Mouse (Mus musculus) ovary, postnatal 10 days (tissue): ENCODE data around the gene Gata3.
A peak's percentile ranks its signal among the peaks of the same experiment; 100 is the strongest.

ENCODE experiments used
- DNase-seq: peaks from one replicate; pipeline ENCODE4 v3.0.0; 2022; ENCODE audit warnings: low spot score

Gata3 gene

GRCm38 (mm10) chr2:9886031-9886430, 3.8 kb downstream of the Gata3 start:
- DNase-seq, result no peak

DNA sequence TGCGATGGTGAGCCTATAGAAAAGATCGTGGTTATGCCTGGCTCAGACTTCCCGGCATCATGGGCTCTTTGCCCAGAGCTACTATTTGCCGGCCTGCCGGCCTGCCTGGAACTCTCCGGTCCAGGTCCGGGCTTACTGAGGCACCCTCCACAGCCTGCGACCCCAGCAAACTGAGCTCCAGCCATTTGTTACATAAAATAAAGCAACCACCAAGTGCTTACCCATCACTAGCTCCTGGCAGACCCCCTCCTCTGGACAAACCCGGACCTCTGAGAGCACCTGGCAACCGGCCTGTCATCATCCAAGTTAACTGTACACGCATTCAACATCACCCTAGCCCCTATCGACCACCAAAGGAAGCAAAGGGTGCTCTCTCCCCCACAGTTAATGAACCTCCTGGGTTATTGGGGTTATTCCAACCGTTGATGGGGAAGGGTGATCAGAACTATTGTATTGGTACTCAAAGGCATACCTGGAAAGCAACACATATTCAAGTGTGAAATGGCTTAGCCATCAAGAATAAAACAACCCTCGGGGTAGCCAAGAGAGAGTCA, 4.5 kb downstream of the Gata3 start:
- DNase-seq, result no peak

- DNase-seq, result no peak
Observed at GRCm38 (mm10) chr2:9884533-9885216, 5.2 kb downstream of the Gata3 start.

GRCm38 (mm10) chr2:9883803-9884532, 5.9 kb downstream of the Gata3 start:
- DNase-seq, result no peak

- DNase-seq, result no peak
Observed at GRCm38 (mm10) chr2:9882926-9883802, 6.7 kb downstream of the Gata3 start.

GRCm38 (mm10) chr2:9882371-9882925, 7.4 kb downstream of the Gata3 start:
- DNase-seq, result no peak

DNA sequence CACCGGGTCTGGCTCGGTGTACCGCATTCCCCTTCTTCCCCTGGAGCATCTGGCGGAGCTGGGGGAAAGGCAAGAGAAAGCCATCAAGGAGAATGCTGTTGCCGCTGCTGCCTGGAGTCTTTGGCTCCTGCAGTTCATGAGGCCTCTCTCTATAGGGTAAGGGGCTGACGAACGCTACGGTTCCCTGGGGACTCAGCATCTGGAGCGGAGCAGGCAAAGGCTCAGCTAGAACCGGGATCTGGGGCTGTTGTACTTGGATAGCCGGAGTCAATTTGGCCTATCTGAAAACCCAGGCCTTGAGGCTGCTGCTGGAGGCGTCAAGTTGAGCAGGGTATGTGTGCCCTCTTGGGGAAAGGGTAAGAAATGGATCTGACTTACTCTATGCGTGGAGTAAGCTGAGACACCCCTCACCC, 8.2 kb downstream of the Gata3 start:
- DNase-seq, result no peak

- no peak for DNase-seq
Observed at GRCm38 (mm10) chr2:9881051-9881591, 8.7 kb downstream of the Gata3 start, which contains the start of gene 4930412O13Rik. Gene 4930412O13Rik (plus strand): TSS chr2:9881252.

DNA sequence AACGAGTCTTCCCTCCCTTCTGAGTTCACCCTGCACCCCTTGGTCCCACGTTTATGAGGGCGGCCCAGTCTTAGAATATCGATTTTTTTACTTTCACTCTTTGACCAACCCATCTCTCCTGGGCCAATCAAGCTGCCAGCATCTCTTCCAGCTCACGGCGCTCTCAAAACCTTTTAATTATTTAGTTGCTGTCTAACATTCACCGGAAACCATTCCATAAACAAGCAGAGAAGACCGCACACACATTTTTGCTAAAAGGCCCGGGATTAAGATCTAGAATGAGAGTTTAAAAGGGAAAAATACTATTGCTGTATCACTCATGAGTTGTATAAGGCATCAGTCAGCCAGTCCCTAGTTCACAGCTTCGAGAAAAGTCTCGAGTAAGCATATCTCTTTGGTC, 9.6 kb downstream of the Gata3 start:
- no peak for DNase-seq

DNA sequence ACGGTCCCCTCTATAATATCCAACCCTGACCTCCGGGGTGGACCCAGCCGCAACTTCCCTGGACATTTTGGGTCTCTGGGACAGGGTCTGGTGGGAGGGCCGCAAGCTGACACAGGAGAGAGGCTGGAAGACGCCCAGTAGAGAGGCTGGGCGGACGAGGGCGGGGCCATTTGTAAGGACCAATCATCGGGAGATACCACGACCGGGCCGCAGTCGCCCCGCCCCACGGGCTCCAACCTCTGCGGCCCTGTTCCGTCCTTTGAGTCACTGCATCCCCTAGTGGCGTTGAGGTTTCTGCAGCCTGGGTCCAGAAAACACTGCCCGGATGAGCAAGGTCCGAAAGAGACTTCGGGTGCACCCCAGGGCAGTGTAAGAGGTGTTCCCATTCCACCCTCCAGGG, 10.3 kb downstream of the Gata3 start:
- peak; percentile 67 for DNase-seq

DNA sequence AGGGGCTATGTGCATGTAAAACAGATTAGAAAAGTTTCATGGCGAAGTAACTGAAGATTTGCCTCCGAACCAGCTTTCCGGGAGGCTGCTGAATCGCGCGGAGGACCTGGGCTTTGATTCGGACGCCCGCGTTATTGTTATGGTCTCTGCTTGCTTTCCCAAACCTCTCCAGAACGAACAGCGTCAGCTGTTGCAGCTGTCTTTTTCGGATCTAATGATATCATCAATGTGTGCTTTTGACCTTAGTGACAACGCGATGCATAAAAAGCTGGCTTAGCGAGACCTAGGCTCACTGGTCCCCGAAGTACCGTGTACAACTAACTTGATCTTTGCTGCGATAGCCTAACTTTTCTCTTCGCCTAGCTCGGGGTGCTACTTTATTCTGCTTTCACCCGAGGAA, 10.7 kb downstream of the Gata3 start:
- no peak for DNase-seq

- no peak for DNase-seq
Observed at GRCm38 (mm10) chr2:9878564-9879081, 11.2 kb downstream of the Gata3 start.

DNA sequence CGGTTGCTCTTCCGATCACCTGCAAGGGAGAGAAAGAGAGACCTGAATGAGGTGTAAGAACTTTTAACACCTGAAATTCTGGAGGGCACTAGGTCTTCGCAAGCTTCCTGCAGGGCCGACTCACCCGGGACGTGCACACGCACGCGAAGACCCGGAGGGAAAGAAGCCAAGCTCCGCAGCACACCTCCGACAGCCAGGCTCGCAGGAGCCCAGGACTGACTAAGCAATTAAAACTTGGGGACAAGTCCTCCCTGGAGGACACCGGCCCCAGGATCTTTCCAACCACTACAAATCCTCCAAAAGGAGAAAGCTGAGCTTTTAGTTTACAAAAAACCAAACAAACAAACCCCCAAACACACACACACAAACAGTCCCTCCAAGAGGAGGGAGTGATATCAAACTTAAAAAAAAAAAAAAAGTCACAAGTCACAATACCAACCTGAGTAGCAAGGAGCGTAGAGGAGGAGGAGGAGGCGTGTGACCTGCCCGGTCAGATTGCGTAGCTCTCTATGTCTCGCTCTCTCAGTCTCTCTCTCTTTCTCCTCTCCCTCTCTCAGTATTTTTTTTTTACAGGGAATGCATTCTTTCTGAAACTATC, 11.8 kb downstream of the Gata3 start:
- no peak for DNase-seq

- DNase-seq, result no peak
Observed at GRCm38 (mm10) chr2:9877326-9877690, 12.5 kb downstream of the Gata3 start.

DNA sequence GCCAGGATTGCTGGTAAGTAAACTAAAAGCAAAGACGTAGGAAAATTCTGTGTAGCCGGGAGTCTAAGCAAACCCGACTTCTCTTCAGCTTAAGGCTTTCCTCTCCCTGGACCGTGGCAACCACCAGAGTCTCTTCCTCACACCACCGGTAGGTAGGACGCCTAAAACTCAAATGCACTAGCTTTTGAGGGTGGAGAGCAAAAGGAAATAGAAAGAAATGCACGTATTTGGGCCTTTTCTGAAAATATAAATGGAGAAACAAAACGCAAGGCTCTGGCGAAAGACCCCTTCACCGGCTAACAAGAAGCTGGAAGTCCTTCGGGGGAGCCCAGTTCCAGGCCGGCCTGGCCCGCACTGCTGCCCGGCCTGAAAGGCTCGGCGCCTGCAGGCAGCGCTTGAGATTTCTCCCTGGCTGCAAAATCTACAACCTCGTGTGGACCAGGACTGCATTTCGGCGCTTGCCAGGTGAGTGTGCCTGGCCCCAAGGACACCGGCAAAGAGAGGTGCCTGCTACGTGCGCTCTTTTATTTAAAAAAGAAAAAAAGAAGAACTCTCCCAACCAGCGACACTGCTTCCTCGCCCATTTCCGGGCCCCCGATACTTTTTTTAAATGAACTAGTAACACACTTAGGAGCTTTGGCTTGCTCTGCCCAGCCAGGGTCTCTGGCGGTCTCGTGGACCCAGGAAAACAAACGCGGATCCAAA, 13.1 kb downstream of the Gata3 start:
- no peak for DNase-seq

DNA sequence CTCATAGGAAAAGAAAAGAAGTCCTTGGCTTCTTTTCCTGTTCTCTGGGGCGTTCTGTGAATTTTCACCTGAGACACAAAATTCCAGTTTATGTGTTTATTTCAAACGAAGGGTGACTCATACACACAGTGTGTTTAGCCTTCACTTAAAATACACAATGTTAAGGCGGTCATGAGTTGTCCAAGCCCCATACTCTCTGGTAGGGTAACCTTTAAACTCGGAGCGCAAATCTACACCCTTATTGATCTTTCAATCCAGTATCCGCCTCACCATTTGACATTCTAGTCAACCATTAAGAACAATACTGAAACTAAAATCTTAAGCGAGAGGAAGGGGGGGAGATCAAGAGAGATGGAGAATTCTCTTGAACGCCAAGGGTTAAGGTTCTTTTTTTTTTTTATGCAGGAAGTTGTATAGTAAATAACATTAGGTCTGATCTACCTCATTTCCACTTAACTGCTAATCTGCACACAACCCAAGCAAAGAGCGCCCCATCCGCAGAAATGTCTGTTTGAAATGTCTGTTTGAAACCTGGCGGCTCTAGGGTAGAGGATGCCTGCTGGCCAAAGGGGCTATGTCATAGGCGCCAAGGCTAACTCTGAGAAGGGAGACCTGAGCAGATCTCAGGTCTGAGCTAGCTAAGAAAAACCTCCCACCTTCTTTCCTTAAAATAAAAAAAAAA, 14.0 kb downstream of the Gata3 start:
- DNase-seq, result no peak

GRCm38 (mm10) chr2:9875220-9875619, 14.6 kb downstream of the Gata3 start:
- no peak for DNase-seq

DNA sequence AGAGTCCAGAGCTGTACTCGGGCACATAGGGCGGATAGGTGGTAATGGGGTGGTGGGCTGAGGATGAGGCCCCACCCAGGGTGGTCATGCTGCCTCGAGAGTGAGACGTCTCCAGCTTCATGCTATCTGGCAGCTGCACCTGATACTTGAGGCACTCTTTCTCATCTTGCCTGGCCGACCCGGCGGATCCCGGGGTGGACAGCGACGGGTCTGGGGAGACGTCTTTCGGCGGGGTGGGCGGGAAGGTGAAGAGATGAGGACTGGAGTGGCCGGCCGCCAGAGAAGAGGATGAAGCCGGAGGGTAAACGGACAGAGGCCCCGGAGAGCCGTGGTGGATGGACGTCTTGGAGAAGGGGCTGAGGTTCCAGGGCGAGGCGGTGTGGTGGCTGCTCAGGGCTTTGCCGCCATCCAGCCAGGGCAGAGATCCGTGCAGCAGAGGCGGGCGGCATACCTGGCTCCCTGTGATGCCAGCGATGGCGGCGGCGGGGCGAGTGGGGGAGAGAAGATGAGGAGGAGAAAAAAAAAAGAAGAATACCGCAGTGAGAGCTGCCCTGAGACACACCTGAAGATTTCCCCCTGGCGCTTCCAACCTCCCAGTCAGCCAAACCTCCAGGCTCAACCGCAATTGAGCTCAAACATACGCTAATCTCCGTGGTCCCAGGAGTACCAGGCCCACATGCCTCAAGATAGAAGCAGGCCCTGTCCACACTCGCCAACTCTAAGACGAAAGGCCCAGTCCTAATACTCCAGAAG, 15.2 kb downstream of the Gata3 start:
- DNase-seq, result no peak

- no peak for DNase-seq
Observed at GRCm38 (mm10) chr2:9873757-9874156, 16.1 kb downstream of the Gata3 start.
